Mouse (Mus musculus) thymus, postnatal 25 days (tissue): Measurements from ENCODE around the gene Vmn2r67.
"Not testable (repeated sequence)": the region's sequence is repeated elsewhere in the genome, so short reads cannot be mapped to it uniquely, and the experiment has no call there.

ENCODE experiments used
- DNase-seq: peaks from one replicate; pipeline ENCODE4 v3.0.0; 2022

The Vmn2r67 gene

DNA sequence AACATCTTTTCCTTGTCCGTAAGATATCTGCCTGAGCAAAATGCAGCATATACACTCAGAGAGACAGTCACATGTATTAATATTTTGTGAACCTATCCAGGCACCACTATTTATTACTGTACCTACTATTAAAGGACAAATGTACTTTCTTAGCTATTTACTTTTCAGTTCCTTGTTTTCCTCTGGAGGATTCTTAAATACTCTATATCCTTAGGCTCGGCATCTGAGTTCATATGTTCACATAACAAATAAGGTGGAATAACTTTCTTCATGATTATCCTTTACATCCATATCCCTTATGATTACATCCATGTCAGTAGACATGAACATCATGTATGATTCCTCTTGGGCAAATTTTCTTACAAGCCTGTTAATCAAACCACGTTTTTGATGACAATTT lies at the start of gene Vmn2r67:
Gene Vmn2r67 (minus strand): TSS at position 101 of the 400 bp plus-strand sequence.
- no peak for DNase-seq

DNA sequence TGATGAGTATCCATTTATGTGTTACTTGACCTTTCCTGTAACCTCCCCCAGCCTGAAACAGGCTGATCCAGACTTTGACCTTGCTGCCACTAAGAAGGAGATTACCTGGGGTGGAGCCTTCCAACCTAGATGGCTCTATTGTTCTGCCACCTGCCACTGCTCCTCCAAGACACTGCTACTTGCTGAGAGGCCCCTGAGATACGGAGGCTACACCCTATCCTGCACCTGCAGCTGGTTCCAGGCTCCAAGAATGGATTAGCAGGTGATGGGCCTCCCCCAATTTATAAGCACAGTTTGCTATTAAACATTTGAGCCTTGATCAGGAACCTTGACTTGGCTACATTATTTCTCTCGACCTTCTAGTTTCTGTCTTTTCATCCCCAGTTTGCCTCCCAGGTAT lies 51.3 kb downstream of the Vmn2r67 start:
- DNase-seq: not testable (repeated sequence)
